ENCODE assay signal across 18 mouse cellular contexts in genomic region chr12:55480471-55481153, GRCm38 (mm10). TPM values are rescaled to one million over a fixed set of nuclear protein-coding genes. Genes with fewer than 3 reads are reported as not detected.
DNase-seq lines count a peak whose midpoint lies in the region; ATAC-seq lines count a peak whose summit lies in the region.
"Had no signal": no experiment of that assay in that cellular context is flagged by ENCODE, and none has a peak within 500 bp of the region (broad histone marks: within the 10 kb centered on the region; RNA-seq: fewer than 3 reads in every experiment).

No protein-coding gene starts in this region.

- ATAC-seq in intestine, embryonic 16.5 days = peak; percentile 74
- ATAC-seq in stomach, embryonic 16.5 days (ENCODE audit: insufficient read depth, low FRiP score) = peak; percentile 37; the same call in 1 of the 2 replicates
- no peak for ATAC-seq in cerebellum, adult (ENCODE audit: insufficient number of reproducible peaks, low FRiP score, low TSS enrichment)
- ATAC-seq: forebrain, embryonic 13.5 days; hindbrain, embryonic 16.5 days had no signal

- no peak overlapping the region for H3K4me3 ChIP-seq in intestine, embryonic 16.5 days (ENCODE audit: low read length)
- H3K4me3 ChIP-seq in stomach, embryonic 16.5 days (replicated peaks; ENCODE audit: low read length) = no peak overlapping the region
- H3K4me3 ChIP-seq: embryonic facial prominence, embryonic 15.5 days; forebrain, embryonic 13.5 days; heart, embryonic 13.5 days; layer of hippocampus, adult 2 months; midbrain, embryonic 12.5 days; myocyte had no signal

- WGBS in intestine, embryonic 16.5 days = 75% methylated on average over 2 of the region's 2 CpGs
- WGBS in stomach, embryonic 16.5 days = 80% methylated on average over 2 of the region's 2 CpGs

- no peaks in the 10 kb centered on the region for H3K9me3 ChIP-seq in intestine, embryonic 16.5 days (ENCODE audit: control insufficient read depth, low read length)
- H3K9me3 ChIP-seq in stomach, embryonic 16.5 days (replicated peaks; ENCODE audit: control insufficient read depth, low read length) = no peaks in the 10 kb centered on the region
- H3K9me3 ChIP-seq: embryonic facial prominence, embryonic 15.5 days; forebrain, embryonic 13.5 days; heart, embryonic 13.5 days; midbrain, embryonic 12.5 days had no signal

- DNase-seq in heart, postnatal 4 days = peak; percentile 19
- no peak for DNase-seq in heart, adult 9 months (ENCODE audit: low spot score in 2 of 2)
- DNase-seq in retina, adult 2 months (ENCODE audit: low read depth, low spot score) = peak; percentile 67
- DNase-seq in retina, embryonic 14.5 days (ENCODE audit: low spot score) = no peak
- DNase-seq in layer of hippocampus, adult 18-20 months (ENCODE audit: low spot score in 2 of 2) = no peak
- DNase-seq: cerebellum, adult 11-12 months; lung, postnatal 36 days; spleen, adult 18-20 months had no signal

- H3K4me1 ChIP-seq in intestine, embryonic 16.5 days (ENCODE audit: control insufficient read depth, insufficient read depth, low read length) = no peaks in the 10 kb centered on the region
- no peaks in the 10 kb centered on the region for H3K4me1 ChIP-seq in stomach, embryonic 16.5 days (ENCODE audit: control insufficient read depth, insufficient read depth, low read length)
- H3K4me1 ChIP-seq: embryonic facial prominence, embryonic 15.5 days; forebrain, embryonic 13.5 days; midbrain, embryonic 12.5 days had no signal

- no peaks in the 10 kb centered on the region for H3K36me3 ChIP-seq in intestine, embryonic 16.5 days (ENCODE audit: control insufficient read depth, insufficient read depth, low read length)
- no peaks in the 10 kb centered on the region for H3K36me3 ChIP-seq in stomach, embryonic 16.5 days (ENCODE audit: control insufficient read depth, insufficient read depth, low read length)
- H3K36me3 ChIP-seq: embryonic facial prominence, embryonic 15.5 days; midbrain, embryonic 12.5 days had no signal

- H3K9ac ChIP-seq in intestine, embryonic 16.5 days (ENCODE audit: low read depth, low read length) = no peak overlapping the region
- H3K9ac ChIP-seq in stomach, embryonic 16.5 days (ENCODE audit: low read length) = no peak overlapping the region
- H3K9ac ChIP-seq: embryonic facial prominence, embryonic 15.5 days; forebrain, embryonic 13.5 days; heart, embryonic 13.5 days; midbrain, embryonic 12.5 days had no signal

- H3K4me2 ChIP-seq in intestine, embryonic 16.5 days (ENCODE audit: low read depth, low read length) = no peak overlapping the region
- H3K4me2 ChIP-seq in stomach, embryonic 16.5 days (ENCODE audit: low read depth, low read length) = no peak overlapping the region
- H3K4me2 ChIP-seq: embryonic facial prominence, embryonic 15.5 days; forebrain, embryonic 13.5 days; heart, embryonic 13.5 days; midbrain, embryonic 12.5 days had no signal

- no peaks in the 10 kb centered on the region for H3K27me3 ChIP-seq in intestine, embryonic 16.5 days (replicated peaks; ENCODE audit: control insufficient read depth, insufficient read depth, low read length)
- no peaks in the 10 kb centered on the region for H3K27me3 ChIP-seq in stomach, embryonic 16.5 days (ENCODE audit: control insufficient read depth, insufficient read depth, low read length)
- H3K27me3 ChIP-seq: embryonic facial prominence, embryonic 15.5 days; forebrain, embryonic 13.5 days; heart, embryonic 13.5 days; midbrain, embryonic 12.5 days had no signal

- H3K27ac ChIP-seq in intestine, embryonic 16.5 days (ENCODE audit: low read length) = no peak overlapping the region
- H3K27ac ChIP-seq in stomach, embryonic 16.5 days (ENCODE audit: low read length) = no peak overlapping the region
- H3K27ac ChIP-seq: embryonic facial prominence, embryonic 15.5 days; forebrain, embryonic 13.5 days; heart, embryonic 13.5 days; midbrain, embryonic 12.5 days had no signal

RNA-seq across cellular contexts. Expression of gene Nfkbia, which starts 11.8 kb away (rescaled TPM):
- 10 to 100 TPM; 31.4 to 34.2 TPM for total RNA-seq in heart, postnatal 4 days (2021)
- 75.5 and 83.8 TPM in 2 replicates for polyA plus RNA-seq in intestine, embryonic 16.5 days (2015; fragmentation: Nextera tagmentation; extraction: Ambion mirVana)
- 86.6 and 93.5 TPM in 2 replicates for polyA plus RNA-seq in stomach, embryonic 16.5 days (2015; fragmentation: Nextera tagmentation; extraction: Ambion mirVana)
- total RNA-seq in layer of hippocampus, adult 18-20 months (2021) = 10 to 100 TPM; 33.8 to 54.4 TPM

Comparison
In these comparisons a context has a peak if more than half of its experiments do, and no peak if none do; other contexts are left out.
1. DNase-seq: peak in heart, postnatal 4 days (single experiment) and retina, adult 2 months (single experiment); none in heart, adult 9 months (0 of 2), retina, embryonic 14.5 days (single experiment) and layer of hippocampus, adult 18-20 months (0 of 2).